Mouse (Mus musculus) c-Kit-positive CD71-negative TER-119-negative erythroid progenitor cells, embryonic 14.5 days (primary cell): ENCODE measurements around the gene Psmc4.

Source experiments
- DNase-seq: peaks from one replicate; pipeline ENCODE4 v3.0.0-alpha.2; 2013; ENCODE audit warnings: low read depth

The Psmc4 gene

GRCm38 (mm10) chr7:28049476-28050409, at the start of gene Psmc4:
Gene Psmc4, minus strand, starts transcription at chr7:28050101.
- DNase-seq: peak; percentile 96

GRCm38 (mm10) chr7:28099101-28099500, 49.2 kb upstream of the Psmc4 start:
- no peak for DNase-seq

GRCm38 (mm10) chr7:28093541-28093940, 43.6 kb upstream of the Psmc4 start:
- DNase-seq: no peak

GRCm38 (mm10) chr7:28086236-28086635, 36.3 kb upstream of the Psmc4 start:
- DNase-seq: no peak

- no peak for DNase-seq
Measured at GRCm38 (mm10) chr7:28084215-28084614, 34.3 kb upstream of the Psmc4 start.

- no peak for DNase-seq
Measured at GRCm38 (mm10) chr7:28070531-28071298, 20.8 kb upstream of the Psmc4 start, which contains the start of gene Fcgbp. Gene Fcgbp, plus strand, starts transcription at chr7:28071236.

- DNase-seq: no peak
Measured at GRCm38 (mm10) chr7:28069546-28070172, 19.8 kb upstream of the Psmc4 start.

GRCm38 (mm10) chr7:28068661-28069060, 18.8 kb upstream of the Psmc4 start:
- DNase-seq: no peak

- no peak for DNase-seq
Measured at GRCm38 (mm10) chr7:28059972-28060371, 10.1 kb upstream of the Psmc4 start.

GRCm38 (mm10) chr7:28053046-28053930, 3.4 kb upstream of the Psmc4 start:
- DNase-seq: no peak

GRCm38 (mm10) chr7:28050584-28050983, 683 bp upstream of the Psmc4 start:
- no peak for DNase-seq

- DNase-seq: no peak
Measured at GRCm38 (mm10) chr7:28044524-28044923, 5.4 kb downstream of the Psmc4 start.

GRCm38 (mm10) chr7:28014445-28014810, 35.5 kb downstream of the Psmc4 start:
- DNase-seq: no peak

- peak; percentile 58 for DNase-seq
Measured at GRCm38 (mm10) chr7:28013549-28014444, 36.1 kb downstream of the Psmc4 start, which contains the start of gene Zfp850. Gene Zfp850, minus strand, starts transcription at chr7:28014115.

- no peak for DNase-seq
Measured at GRCm38 (mm10) chr7:28010271-28010670, 39.6 kb downstream of the Psmc4 start.
